Mouse (Mus musculus) heart, adult 2 months (tissue): ENCODE results near the gene A330070K13Rik. TPM values are rescaled to one million over a fixed set of nuclear protein-coding genes. Genes with fewer than 3 reads are reported as not detected.

ENCODE experiments used
- DNase-seq, 2 experiments: peaks; one replicate each; pipeline ENCODE4 v3.0.0; 2021
- H3K27ac ChIP-seq: fragments of 200-600 bp; 2 replicates; pipeline ENCODE4 v1.8.1; 2022
- H3K27me3 ChIP-seq: fragments of 200-500 bp; 2 replicates; pipeline ENCODE4 v1.6.1; 2012; ENCODE audit warnings: mild to moderate bottlenecking, low read length, inconsistent platforms, mixed read lengths; ENCODE audit not compliant: control insufficient read depth, insufficient read depth
- H3K36me3 ChIP-seq: fragments of 200-500 bp; 2 replicates; pipeline ENCODE4 v1.6.1; 2012; ENCODE audit warnings: low read length, inconsistent platforms; ENCODE audit not compliant: control insufficient read depth, insufficient read depth
- H3K4me1 ChIP-seq: fragments of 200-500 bp; 2 replicates; pipeline ENCODE4 v1.6.1; 2011; ENCODE audit warnings: low read length; ENCODE audit not compliant: control insufficient read depth, insufficient read depth
- H3K4me3 ChIP-seq: fragments of 200-600 bp; 2 replicates; pipeline ENCODE4 v1.8.1; 2022
- H3K79me2 ChIP-seq: fragments of 200-500 bp; replicated peaks from 2 replicates; pipeline ENCODE4 v1.6.1; 2012; ENCODE audit warnings: mild to moderate bottlenecking, inconsistent platforms, low read length, moderate library complexity, mixed read lengths; ENCODE audit not compliant: control insufficient read depth, insufficient read depth
- H3K9ac ChIP-seq: fragments of 200-500 bp; 2 replicates; pipeline ENCODE4 v1.6.1; 2012; ENCODE audit warnings: low read depth, mild to moderate bottlenecking, control low read depth, inconsistent platforms, low read length, mixed read lengths
- CTCF ChIP-seq: fragments of 200-600 bp; IDR thresholded peaks from 2 replicates; pipeline ENCODE4 v1.8.1; 2022; ENCODE audit warnings: antibody characterized with exemption, mild to moderate bottlenecking, moderate library complexity
- EP300 ChIP-seq: fragments of 200-500 bp; IDR thresholded peaks from 2 replicates; pipeline ENCODE4 v1.6.1; 2011; ENCODE audit warnings: low read depth, low read length, control low read depth; ENCODE audit not compliant: insufficient read depth
- POLR2A ChIP-seq: fragments of 200-500 bp; IDR thresholded peaks from 2 replicates; pipeline ENCODE4 v1.6.1; 2011; ENCODE audit warnings: mild to moderate bottlenecking, low read depth, low read length, control low read depth; ENCODE audit not compliant: insufficient read depth
- WGBS: fragments of 180-500 bp; shearing (Covaris S2); methylation state at CpG from one replicate; pipeline ENCODE4 v1.1.7; 2018; 5-methylcytosine and 5-hydroxymethylcytosine counted together
- intact Hi-C: fragments of 180-260 bp; cut with DNase I; formaldehyde crosslinking; loops from one replicate; pipeline ENCODE4 v1.15.1; 2025
- polyA plus RNA-seq: library from polyadenylated mRNA; depleted of rRNA; stranded (reverse); fragments of >200 nt; gene quantifications from 2 replicates; pipeline ENCODE4 v1.2.3, GENCODE M21; 2012; rRNA removed
- total RNA-seq, 2 experiments: library from RNA; stranded (reverse); gene quantifications; 2 replicates each; pipeline ENCODE4 v1.2.3; 2021

Gene A330070K13Rik
- total and polyA plus RNA-seq, 3 experiments = not detected

GRCm38 (mm10) chr5:130335462-130335861, 49.0 kb downstream of the A330070K13Rik start:
- Histone ChIP-seq H3K27ac (no peak overlapping the region), H3K4me1 (no peaks in the 10 kb centered on the region), H3K9ac (no peak overlapping the region), H3K27me3 (no peaks in the 10 kb centered on the region), H3K79me2 (no peaks in the 10 kb centered on the region), H3K4me3 (no peak overlapping the region), H3K36me3 (no peaks in the 10 kb centered on the region)
- no peak for DNase-seq
- WGBS = over 99% methylated on average over 4 of the region's 4 CpGs
- intact Hi-C loops = no loop called here
- TF ChIP-seq POLR2A = no peak
- TF ChIP-seq EP300 = no peak
- TF ChIP-seq CTCF = no peak

GRCm38 (mm10) chr5:130333971-130334370, 50.5 kb downstream of the A330070K13Rik start:
- Histone ChIP-seq H3K9ac (no peak overlapping the region), H3K36me3 (no peaks in the 10 kb centered on the region), H3K79me2 (no peaks in the 10 kb centered on the region), H3K27ac (no peak overlapping the region), H3K27me3 (no peaks in the 10 kb centered on the region), H3K4me3 (no peak overlapping the region), H3K4me1 (no peaks in the 10 kb centered on the region)
- WGBS = 95% methylated on average over 11 of the region's 11 CpGs
- intact Hi-C loops = no loop called here
- TF ChIP-seq CTCF = no peak
- no peak for TF ChIP-seq POLR2A
- no peak for TF ChIP-seq EP300
- DNase-seq = no peak

DNA sequence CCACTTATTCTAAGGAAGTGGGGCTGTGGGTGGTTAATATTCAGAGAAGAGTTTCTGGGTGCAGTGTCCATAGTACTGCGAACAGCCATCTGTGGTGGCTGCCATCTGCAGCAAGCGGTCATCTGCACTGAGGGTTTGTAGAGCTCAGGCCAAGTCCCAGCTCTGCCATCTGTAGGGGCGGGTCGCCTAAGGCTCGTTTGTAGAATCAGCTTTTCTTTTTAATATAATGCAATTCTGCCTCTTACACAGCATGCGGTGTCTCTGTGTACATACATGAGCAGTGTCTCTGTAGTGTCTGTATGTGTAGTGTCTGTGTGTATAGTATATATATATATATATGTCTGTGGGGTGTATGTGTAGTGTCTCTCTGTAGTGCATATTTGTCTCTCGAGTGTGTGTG, 50.9 kb downstream of the A330070K13Rik start:
- Histone ChIP-seq H3K79me2 (no peaks in the 10 kb centered on the region), H3K36me3 (no peaks in the 10 kb centered on the region), H3K27me3 (no peaks in the 10 kb centered on the region), H3K9ac (no peak overlapping the region), H3K27ac (no peak overlapping the region), H3K4me3 (no peak overlapping the region), H3K4me1 (no peaks in the 10 kb centered on the region)
- WGBS = 92% methylated on average over 7 of the region's 7 CpGs
- intact Hi-C loops = no loop called here
- DNase-seq = no peak
- TF ChIP-seq POLR2A (no peak), CTCF (no peak), EP300 (no peak)

- H3K79me2 ChIP-seq = no peaks in the 10 kb centered on the region
- no peak for DNase-seq
- no peak overlapping the region for H3K9ac ChIP-seq
- intact Hi-C loops = no loop called here
- no peaks in the 10 kb centered on the region for H3K4me1 ChIP-seq
- H3K36me3 ChIP-seq = no peaks in the 10 kb centered on the region
- H3K27ac ChIP-seq = no peak overlapping the region
- no peaks in the 10 kb centered on the region for H3K27me3 ChIP-seq
- no peak overlapping the region for H3K4me3 ChIP-seq
- WGBS = 82% methylated on average over 4 of the region's 4 CpGs
- TF ChIP-seq EP300 = no peak
- TF ChIP-seq CTCF = no peak
- no peak for TF ChIP-seq POLR2A
Observed at GRCm38 (mm10) chr5:130331206-130331605, 53.2 kb downstream of the A330070K13Rik start.

- whole genome bisulfite sequencing = 85% methylated on average over 4 of the region's 4 CpGs
- no peaks in the 10 kb centered on the region for H3K27me3 ChIP-seq
- no peak for DNase-seq
Observed at GRCm38 (mm10) chr5:130330801-130331200, 53.6 kb downstream of the A330070K13Rik start.

DNA sequence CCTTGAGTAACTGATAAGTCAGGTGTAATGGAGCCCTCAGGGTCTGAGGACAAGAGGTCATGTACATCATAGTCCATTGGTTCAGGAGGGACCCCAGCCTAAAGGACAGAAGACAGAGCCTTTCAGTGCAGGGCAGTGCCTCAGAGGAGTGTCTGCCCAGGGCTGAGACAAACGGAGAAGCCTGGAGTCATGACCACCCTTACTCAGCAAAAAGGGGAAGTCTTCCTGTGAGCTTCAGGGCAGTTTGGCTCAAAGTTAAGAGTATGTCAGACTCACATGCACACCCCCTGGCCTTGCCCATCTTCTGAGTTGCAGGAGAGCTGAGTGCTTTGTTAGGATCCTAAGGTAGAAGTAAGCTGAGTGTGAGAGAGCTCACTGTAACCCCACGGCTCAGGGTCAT, 54.5 kb downstream of the A330070K13Rik start:
- H3K36me3 ChIP-seq = no peaks in the 10 kb centered on the region
- 72% methylated on average over 2 of the region's 2 CpGs for whole genome bisulfite sequencing
- H3K27me3 ChIP-seq = no peaks in the 10 kb centered on the region
- H3K4me1 ChIP-seq = no peaks in the 10 kb centered on the region
- H3K4me3 ChIP-seq = no peak overlapping the region
- H3K9ac ChIP-seq = no peak overlapping the region
- TF ChIP-seq EP300 (no peak), POLR2A (no peak), CTCF (no peak)
- no peak overlapping the region for H3K27ac ChIP-seq
- H3K79me2 ChIP-seq = no peaks in the 10 kb centered on the region
- intact Hi-C loops = no loop called here
- no peak for DNase-seq

More at GRCm38 (mm10) chr5:130330801-130331200, 53.6 kb downstream of the A330070K13Rik start:
- Histone ChIP-seq H3K4me3 (no peak overlapping the region), H3K9ac (no peak overlapping the region), H3K4me1 (no peaks in the 10 kb centered on the region), H3K36me3 (no peaks in the 10 kb centered on the region), H3K27ac (no peak overlapping the region), H3K79me2 (no peaks in the 10 kb centered on the region)
- TF ChIP-seq CTCF (no peak), EP300 (no peak), POLR2A (no peak)
- intact Hi-C loops = no loop called here

Other genes with a start within 250 kb of the A330070K13Rik start
- gene Kctd7, start 239.8 kb downstream of the A330070K13Rik start, total RNA-seq = 1 to 10 TPM; 1.5 to 3.7 TPM
- 2.5 and 3.1 TPM in 2 replicates for gene Kctd7, start 239.8 kb downstream of the A330070K13Rik start, polyA plus RNA-seq
- gene Rabgef1, start 212.8 kb downstream of the A330070K13Rik start, total RNA-seq = 10 to 100 TPM; 19.6 to 25.5 TPM
- gene Rabgef1, start 212.8 kb downstream of the A330070K13Rik start, polyA plus RNA-seq = 15.2 and 15.6 TPM in 2 replicates
- gene Tmem248, start 167.6 kb downstream of the A330070K13Rik start, total RNA-seq = 10 to 100 TPM; 35.7 to 46.1 TPM
- gene Tmem248, start 167.6 kb downstream of the A330070K13Rik start, polyA plus RNA-seq = 20.8 and 26.1 TPM in 2 replicates
- gene Sbds, start 129.1 kb downstream of the A330070K13Rik start, total RNA-seq = 10 to 100 TPM; 45.8 to 48.7 TPM
- 22.0 and 25.4 TPM in 2 replicates for gene Sbds, start 129.1 kb downstream of the A330070K13Rik start, polyA plus RNA-seq
- 1 to 10 TPM; 7.0 to 9.8 TPM for gene Tyw1, start 129.0 kb downstream of the A330070K13Rik start, total RNA-seq
- 5.1 and 5.7 TPM in 2 replicates for gene Tyw1, start 129.0 kb downstream of the A330070K13Rik start, polyA plus RNA-seq
- not detected for gene Caln1, start 15.2 kb downstream of the A330070K13Rik start, total RNA-seq
- gene Caln1, start 15.2 kb downstream of the A330070K13Rik start, polyA plus RNA-seq = not detected in 2 replicates